Mouse (Mus musculus): Measurements from ENCODE around the gene Dvl2. TPM values are rescaled to one million over a fixed set of nuclear protein-coding genes. Genes with fewer than 3 reads are reported as not detected.

The Dvl2 gene
- total and polyA plus RNA-seq, 2 experiments from 2014 or later = 18.1 to 37.3 TPM

DNA sequence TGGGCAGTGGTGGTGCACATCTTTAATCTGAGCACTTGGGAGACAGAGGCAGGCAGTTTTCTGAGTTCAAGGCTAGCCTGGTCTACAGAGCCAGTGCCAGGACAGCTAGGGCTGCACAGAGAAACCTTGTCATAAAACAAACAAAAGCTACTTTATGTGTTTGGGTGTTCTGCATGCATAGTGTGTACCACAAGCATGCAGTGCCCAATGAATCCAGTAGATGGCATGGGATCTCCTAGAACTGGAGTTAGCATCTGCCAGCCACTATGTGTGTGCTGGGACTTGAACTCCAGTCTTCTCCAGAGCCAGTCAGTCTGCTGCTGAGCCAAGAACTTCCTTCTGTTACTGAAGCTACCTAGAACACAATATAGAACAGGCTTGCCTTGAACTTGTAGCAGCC is 1.5 kb downstream of the Dvl2 start:
- peak; percentile 76 for TF ChIP-seq CTCF (IDR thresholded peaks at IDR 0.05; ENCODE audit: low read depth)
- H3K4me2 ChIP-seq (ENCODE audit: low read depth, low read length) = peak overlapping the region; percentile 92
- H3K4me1 ChIP-seq (ENCODE audit: insufficient read depth, low read length) = peaks cover 22% of the 10 kb centered on the region
- ATAC-seq = no peak
- peaks cover 31% of the 10 kb centered on the region for H3K36me3 ChIP-seq (ENCODE audit: insufficient read depth, low read length)
- H3K9ac ChIP-seq (replicated peaks; ENCODE audit: low read length) = no peak overlapping the region
- H3K4me3 ChIP-seq (ENCODE audit: low read length) = peak overlapping the region; percentile 67
- H3K27me3 ChIP-seq (ENCODE audit: insufficient read depth, low read length) = no peaks in the 10 kb centered on the region
- no peaks in the 10 kb centered on the region for H3K9me3 ChIP-seq (ENCODE audit: low read length)
- no peak overlapping the region for H3K27ac ChIP-seq
- DNase-seq (ENCODE audit: low spot score) = peak; percentile 77

DNA sequence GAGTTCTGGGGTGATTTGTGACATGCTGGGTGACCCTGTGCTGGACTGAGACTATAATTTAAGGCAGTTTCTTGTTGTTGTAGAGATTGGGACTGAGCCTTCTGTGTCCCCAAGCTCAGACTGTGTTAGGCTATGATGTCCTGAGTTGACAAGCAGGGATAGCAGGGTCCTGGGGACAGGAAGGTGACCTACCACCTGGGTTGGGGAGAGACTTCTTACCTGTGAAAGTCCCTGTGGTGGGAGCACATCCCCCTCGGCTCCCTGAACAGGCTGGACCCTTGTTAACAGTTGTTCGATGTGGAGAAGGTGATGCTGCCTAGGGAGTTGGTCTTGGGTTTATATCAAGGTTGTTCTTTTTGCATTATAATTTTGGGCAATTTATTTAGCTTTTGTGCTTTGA is 2.1 kb downstream of the Dvl2 start:
- TF ChIP-seq CTCF (IDR thresholded peaks at IDR 0.05; ENCODE audit: low read depth) = no peak
- peaks cover 22% of the 10 kb centered on the region for H3K4me1 ChIP-seq (ENCODE audit: insufficient read depth, low read length)
- H3K27me3 ChIP-seq (ENCODE audit: insufficient read depth, low read length) = no peaks in the 10 kb centered on the region
- no peak overlapping the region for H3K27ac ChIP-seq
- no peaks in the 10 kb centered on the region for H3K9me3 ChIP-seq (ENCODE audit: low read length)
- H3K4me2 ChIP-seq (ENCODE audit: low read depth, low read length) = peak overlapping the region; percentile 92
- ATAC-seq (no peak), DNase-seq (ENCODE audit: low spot score) (no peak)
- no peak overlapping the region for H3K9ac ChIP-seq (replicated peaks; ENCODE audit: low read length)
- peaks cover 37% of the 10 kb centered on the region for H3K36me3 ChIP-seq (ENCODE audit: insufficient read depth, low read length)
- peak overlapping the region; percentile 67 for H3K4me3 ChIP-seq (ENCODE audit: low read length)
- WGBS = 96% methylated on average over 2 of the region's 2 CpGs

DNA sequence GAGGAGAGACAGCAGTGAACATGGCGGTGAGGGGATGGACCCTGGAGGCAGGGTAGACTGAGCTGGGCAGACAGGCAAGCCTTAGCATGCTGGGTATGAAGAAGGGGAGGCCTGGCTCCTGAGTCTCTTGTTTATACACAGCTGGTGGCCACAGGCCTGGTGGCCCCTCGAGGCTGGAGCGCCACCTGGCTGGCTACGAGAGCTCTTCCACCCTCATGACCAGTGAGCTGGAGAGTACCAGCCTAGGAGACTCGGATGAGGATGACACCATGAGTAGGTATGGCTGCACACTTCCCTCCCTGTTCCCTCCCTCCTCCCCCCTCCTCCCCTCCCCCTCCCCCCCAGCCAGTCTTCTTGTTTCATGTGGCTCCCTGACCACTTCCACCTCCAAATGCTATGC is 5.1 kb downstream of the Dvl2 start:
- Histone ChIP-seq H3K4me1 (ENCODE audit: insufficient read depth, low read length) (peaks cover 22% of the 10 kb centered on the region), H3K4me3 (ENCODE audit: low read length) (no peak overlapping the region), H3K9ac (replicated peaks; ENCODE audit: low read length) (no peak overlapping the region), H3K36me3 (ENCODE audit: insufficient read depth, low read length) (peaks cover 54% of the 10 kb centered on the region), H3K27ac (no peak overlapping the region), H3K27me3 (ENCODE audit: insufficient read depth, low read length) (no peaks in the 10 kb centered on the region), H3K9me3 (ENCODE audit: low read length) (no peaks in the 10 kb centered on the region), H3K4me2 (ENCODE audit: low read depth, low read length) (no peak overlapping the region)
- no peak for DNase-seq (ENCODE audit: low spot score)
- peak; percentile 48 for TF ChIP-seq CTCF (IDR thresholded peaks at IDR 0.05; ENCODE audit: low read depth)
- no peak for ATAC-seq
- 55% methylated on average over 5 of the region's 5 CpGs for WGBS

DNA sequence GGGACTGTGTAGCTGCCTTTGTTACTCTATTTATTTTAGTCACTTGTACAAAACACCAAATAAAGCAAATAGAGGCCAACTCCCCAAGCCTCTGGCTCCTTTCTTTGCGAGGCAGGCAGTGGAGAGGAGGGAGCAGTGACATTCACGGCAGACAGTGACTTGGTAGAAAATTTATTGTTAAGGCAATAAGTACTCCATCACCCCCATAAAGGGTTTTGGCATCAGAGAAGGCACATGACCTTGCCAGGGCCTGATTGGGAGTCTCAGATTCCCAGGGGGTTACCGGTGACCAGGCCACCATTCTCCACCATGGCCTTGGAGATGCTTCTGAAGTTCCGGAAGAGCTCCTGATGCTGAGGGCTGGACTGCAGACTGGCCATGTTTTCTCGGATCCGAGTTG is 9.6 kb downstream of the Dvl2 start:
- H3K36me3 ChIP-seq (ENCODE audit: insufficient read depth, low read length) = peaks cover 74% of the 10 kb centered on the region
- 86% methylated on average over 6 of the region's 6 CpGs for WGBS
- no peak for TF ChIP-seq CTCF (IDR thresholded peaks at IDR 0.05; ENCODE audit: low read depth)

DNA sequence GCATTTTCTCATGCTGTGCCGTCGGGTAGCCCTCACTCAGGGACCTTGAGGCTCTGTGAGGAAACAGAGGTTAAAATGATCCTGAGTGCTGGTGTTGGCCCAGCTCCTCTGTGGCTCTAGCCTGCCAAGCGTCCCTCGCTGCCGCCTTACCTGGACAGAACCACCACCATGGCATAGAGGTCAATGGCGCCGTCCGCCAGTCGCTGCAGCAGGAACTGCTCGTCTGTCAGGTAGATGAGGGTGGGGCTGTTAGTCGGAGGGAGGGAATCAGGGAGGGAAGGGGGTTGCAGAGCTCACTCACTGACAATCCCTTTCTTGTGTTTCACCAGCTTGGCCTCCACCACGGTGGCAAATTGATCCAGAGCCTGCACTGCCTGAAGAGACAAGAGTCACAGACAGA is 10.2 kb downstream of the Dvl2 start:
- no peaks in the 10 kb centered on the region for H3K9me3 ChIP-seq (ENCODE audit: low read length)
- H3K4me1 ChIP-seq (ENCODE audit: insufficient read depth, low read length) = peaks cover 8% of the 10 kb centered on the region
- no peak overlapping the region for H3K9ac ChIP-seq (replicated peaks; ENCODE audit: low read length)
- DNase-seq (ENCODE audit: low spot score) = no peak
- TF ChIP-seq CTCF (IDR thresholded peaks at IDR 0.05; ENCODE audit: low read depth) = no peak
- no peak overlapping the region for H3K4me2 ChIP-seq (ENCODE audit: low read depth, low read length)
- 86% methylated on average over 12 of the region's 12 CpGs for WGBS
- ATAC-seq = no peak
- no peak overlapping the region for H3K27ac ChIP-seq
- peaks cover 70% of the 10 kb centered on the region for H3K36me3 ChIP-seq (ENCODE audit: insufficient read depth, low read length)
- H3K27me3 ChIP-seq (ENCODE audit: insufficient read depth, low read length) = no peaks in the 10 kb centered on the region
- no peak overlapping the region for H3K4me3 ChIP-seq (ENCODE audit: low read length)

More for the DNA sequence above, 9.6 kb downstream of the Dvl2 start:
- Histone ChIP-seq H3K4me2 (ENCODE audit: low read depth, low read length) (no peak overlapping the region), H3K27ac (no peak overlapping the region), H3K4me3 (ENCODE audit: low read length) (no peak overlapping the region), H3K4me1 (ENCODE audit: insufficient read depth, low read length) (peaks cover 6% of the 10 kb centered on the region), H3K27me3 (ENCODE audit: insufficient read depth, low read length) (no peaks in the 10 kb centered on the region), H3K9me3 (ENCODE audit: low read length) (no peaks in the 10 kb centered on the region), H3K9ac (replicated peaks; ENCODE audit: low read length) (no peak overlapping the region)
- ATAC-seq (no peak), DNase-seq (ENCODE audit: low spot score) (no peak)

DNA sequence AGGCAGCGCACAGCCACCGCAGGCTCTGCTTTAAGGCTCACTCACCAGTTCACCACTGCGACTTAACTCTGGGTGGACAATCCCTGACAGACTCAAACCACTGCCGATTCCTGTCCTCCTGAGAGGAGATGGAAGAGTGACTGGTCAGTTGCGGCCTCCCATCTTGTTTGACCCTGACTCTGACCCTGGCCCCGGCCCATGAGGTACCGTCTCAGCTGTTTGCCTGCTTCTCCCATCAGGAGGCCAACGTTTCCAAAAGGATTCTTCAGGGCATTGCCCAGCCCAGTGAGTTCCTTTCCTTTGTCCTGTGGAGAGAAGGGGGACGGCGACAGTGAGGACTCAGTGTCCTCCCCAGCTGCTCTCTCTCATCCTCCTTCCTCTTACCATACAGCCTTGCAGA is 10.6 kb downstream of the Dvl2 start:
- H3K36me3 ChIP-seq (ENCODE audit: insufficient read depth, low read length) = peaks cover 68% of the 10 kb centered on the region
- no peak overlapping the region for H3K9ac ChIP-seq (replicated peaks; ENCODE audit: low read length)
- H3K4me3 ChIP-seq (ENCODE audit: low read length) = no peak overlapping the region
- ATAC-seq = no peak
- H3K4me2 ChIP-seq (ENCODE audit: low read depth, low read length) = no peak overlapping the region
- DNase-seq (ENCODE audit: low spot score) = no peak
- H3K9me3 ChIP-seq (ENCODE audit: low read length) = no peaks in the 10 kb centered on the region
- H3K27ac ChIP-seq = no peak overlapping the region
- H3K4me1 ChIP-seq (ENCODE audit: insufficient read depth, low read length) = peaks cover 9% of the 10 kb centered on the region
- WGBS = 76% methylated on average over 10 of the region's 10 CpGs
- H3K27me3 ChIP-seq (ENCODE audit: insufficient read depth, low read length) = no peaks in the 10 kb centered on the region
- TF ChIP-seq CTCF (IDR thresholded peaks at IDR 0.05; ENCODE audit: low read depth) = no peak

DNA sequence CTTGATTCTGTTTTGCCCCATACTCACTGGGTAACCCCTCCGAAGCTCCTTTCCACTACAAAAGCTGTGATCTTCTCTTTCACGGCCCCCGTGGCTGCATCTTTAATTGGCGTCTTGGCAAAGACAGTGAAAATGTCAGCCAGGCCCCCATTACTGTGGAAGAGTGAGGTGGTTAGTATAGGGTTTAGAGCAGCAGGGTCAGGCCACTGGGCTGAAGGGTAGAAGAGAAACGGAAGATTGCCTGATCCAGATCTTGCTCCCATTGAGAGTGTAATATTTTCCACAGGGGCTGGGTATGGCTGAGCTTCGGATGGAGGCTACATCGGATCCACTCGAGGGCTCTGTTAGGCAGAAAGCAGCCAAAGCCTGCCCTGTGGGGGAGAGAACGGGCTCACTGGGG is 12.5 kb downstream of the Dvl2 start:
- Histone ChIP-seq H3K9me3 (ENCODE audit: low read length) (no peaks in the 10 kb centered on the region), H3K4me1 (ENCODE audit: insufficient read depth, low read length) (peaks cover 17% of the 10 kb centered on the region), H3K4me3 (ENCODE audit: low read length) (no peak overlapping the region), H3K27ac (no peak overlapping the region), H3K9ac (replicated peaks; ENCODE audit: low read length) (no peak overlapping the region), H3K27me3 (ENCODE audit: insufficient read depth, low read length) (no peaks in the 10 kb centered on the region), H3K4me2 (ENCODE audit: low read depth, low read length) (no peak overlapping the region), H3K36me3 (ENCODE audit: insufficient read depth, low read length) (peaks cover 48% of the 10 kb centered on the region)
- no peak for DNase-seq (ENCODE audit: low spot score)
- no peak for ATAC-seq
- 73% methylated on average over 9 of the region's 9 CpGs for WGBS
- TF ChIP-seq CTCF (IDR thresholded peaks at IDR 0.05; ENCODE audit: low read depth) = no peak
